Mouse (Mus musculus): Measurements from ENCODE around the gene Spesp1.

The Spesp1 gene

GRCm38 (mm10) chr9:62245612-62246379 lies 36.2 kb downstream of the Spesp1 start:
- DNase-seq (ENCODE audit: low spot score in 2 of 2): no peak

GRCm38 (mm10) chr9:62244612-62245010 lies 37.4 kb downstream of the Spesp1 start:
- no peak for DNase-seq (ENCODE audit: low spot score in 2 of 2)

- peak in 1 of 2 experiments; percentile 72 for DNase-seq (ENCODE audit: low spot score in 2 of 2)
These were observed 37.9 kb downstream of the Spesp1 start for GRCm38 (mm10) chr9:62243991-62244611.

- DNase-seq (ENCODE audit: low spot score in 2 of 2): no peak
These were observed 42.0 kb downstream of the Spesp1 start for GRCm38 (mm10) chr9:62240036-62240435.

- no peak for DNase-seq (ENCODE audit: low spot score in 2 of 2)
These were observed 44.5 kb downstream of the Spesp1 start for GRCm38 (mm10) chr9:62237381-62237980.

GRCm38 (mm10) chr9:62235501-62235900 lies 46.5 kb downstream of the Spesp1 start:
- DNase-seq (ENCODE audit: low spot score in 2 of 2): no peak

GRCm38 (mm10) chr9:62232649-62233048 lies 49.4 kb downstream of the Spesp1 start:
- no peak for DNase-seq (ENCODE audit: low spot score in 2 of 2)

- no peak for DNase-seq (ENCODE audit: low spot score in 2 of 2)
These were observed 51.0 kb downstream of the Spesp1 start for GRCm38 (mm10) chr9:62231046-62231445.

GRCm38 (mm10) chr9:62229985-62230384 lies 52.0 kb downstream of the Spesp1 start:
- DNase-seq (ENCODE audit: low spot score in 2 of 2): no peak

- no peak for DNase-seq (ENCODE audit: low spot score in 2 of 2)
These were observed 59.5 kb downstream of the Spesp1 start for GRCm38 (mm10) chr9:62222481-62222880.

GRCm38 (mm10) chr9:62222029-62222428 lies 60.0 kb downstream of the Spesp1 start:
- DNase-seq (ENCODE audit: low spot score in 2 of 2): no peak
